Mouse (Mus musculus) lung, adult 2 months (tissue): ENCODE data around the gene Hpn. TPM values are rescaled to one million over a fixed set of nuclear protein-coding genes. Genes with fewer than 3 reads are reported as not detected.

Experiments
- DNase-seq: peaks from one replicate; pipeline ENCODE4 v3.0.0; 2022
- H3K4me1 ChIP-seq: fragments of 200-500 bp; 2 replicates; pipeline ENCODE4 v1.6.1; 2011; ENCODE audit warnings: low read length; ENCODE audit not compliant: control insufficient read depth, insufficient read depth
- H3K4me3 ChIP-seq: fragments of 200-500 bp; replicated peaks from 2 replicates; pipeline ENCODE3; 2011; ENCODE audit warnings: low read depth, mild to moderate bottlenecking, control low read depth, low read length; ENCODE audit errors: extremely low read depth
- CTCF ChIP-seq: fragments of 200-500 bp; IDR thresholded peaks from 2 replicates; pipeline ENCODE4 v1.5.1; 2011; ENCODE audit warnings: mild to moderate bottlenecking, low read length, control low read depth; ENCODE audit not compliant: insufficient read depth
- POLR2A ChIP-seq: fragments of 200-500 bp; IDR thresholded peaks from 2 replicates; pipeline ENCODE4 v1.6.1; 2011; ENCODE audit warnings: low read depth, mild to moderate bottlenecking, control low read depth, low read length, borderline replicate concordance; ENCODE audit errors: extremely low read depth
- WGBS: fragments of 180-500 bp; shearing (Covaris S2); methylation state at CpG from one replicate; pipeline ENCODE4 v1.1.7; 2018; 5-methylcytosine and 5-hydroxymethylcytosine counted together
- polyA plus RNA-seq: library from polyadenylated mRNA; depleted of rRNA; stranded (reverse); fragments of >200 nt; gene quantifications from 2 replicates; pipeline ENCODE4 v1.2.3, GENCODE M21; 2012

Gene Hpn
- polyA plus RNA-seq, 1 experiment = 30.1 TPM

DNA sequence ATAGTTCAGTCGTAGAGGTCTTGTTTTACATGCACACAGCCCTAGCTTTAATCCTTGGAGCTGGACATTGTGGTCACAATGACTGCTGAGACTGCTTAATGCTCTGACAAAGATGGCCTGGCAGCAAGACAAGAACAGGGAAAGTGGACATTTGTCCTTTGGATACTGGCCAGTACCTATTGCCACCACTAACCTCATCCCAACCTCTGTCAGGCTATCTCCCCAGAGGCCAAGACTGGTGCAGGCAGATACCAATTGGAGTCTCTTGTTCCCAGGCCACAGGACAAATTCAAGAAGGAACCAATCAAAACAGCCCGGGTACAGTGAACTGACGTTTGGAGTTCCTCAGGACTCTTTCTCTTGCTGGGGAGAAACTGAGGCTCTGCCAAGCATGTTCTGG, 26.9 kb downstream of the Hpn start:
- 58% methylated on average over 3 of the region's 3 CpGs for WGBS
- no peak for DNase-seq
- H3K4me1 ChIP-seq = peaks cover 2% of the 10 kb centered on the region; the same call in 1 of the 2 replicates
- no peak overlapping the region for H3K4me3 ChIP-seq
- TF ChIP-seq POLR2A = no peak
- TF ChIP-seq CTCF = no peak

DNA sequence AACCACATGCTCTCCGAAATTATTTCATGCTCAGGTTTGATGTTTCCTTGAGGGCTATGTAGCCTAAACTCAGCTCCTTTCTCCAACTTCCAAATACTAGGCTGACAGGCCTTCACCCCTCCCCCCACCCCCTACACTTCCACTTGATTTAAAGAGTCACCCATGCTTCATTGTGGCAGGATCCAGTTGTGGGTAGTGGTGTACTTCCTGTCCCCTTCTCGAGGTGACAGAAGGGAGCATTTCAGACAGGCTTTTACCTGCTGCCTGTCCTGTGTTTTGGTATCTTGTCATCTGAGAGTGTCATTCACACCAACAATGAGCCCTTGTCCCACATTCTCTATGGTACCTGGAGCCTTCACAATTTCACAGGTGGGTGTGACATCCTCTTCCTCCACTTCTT, 27.8 kb downstream of the Hpn start:
- TF ChIP-seq POLR2A (no peak), CTCF (no peak)
- peaks cover 2% of the 10 kb centered on the region; the same call in 1 of the 2 replicates for H3K4me1 ChIP-seq
- H3K4me3 ChIP-seq = no peak overlapping the region
- WGBS = 33% methylated on average over 2 of the region's 2 CpGs
- DNase-seq = no peak

DNA sequence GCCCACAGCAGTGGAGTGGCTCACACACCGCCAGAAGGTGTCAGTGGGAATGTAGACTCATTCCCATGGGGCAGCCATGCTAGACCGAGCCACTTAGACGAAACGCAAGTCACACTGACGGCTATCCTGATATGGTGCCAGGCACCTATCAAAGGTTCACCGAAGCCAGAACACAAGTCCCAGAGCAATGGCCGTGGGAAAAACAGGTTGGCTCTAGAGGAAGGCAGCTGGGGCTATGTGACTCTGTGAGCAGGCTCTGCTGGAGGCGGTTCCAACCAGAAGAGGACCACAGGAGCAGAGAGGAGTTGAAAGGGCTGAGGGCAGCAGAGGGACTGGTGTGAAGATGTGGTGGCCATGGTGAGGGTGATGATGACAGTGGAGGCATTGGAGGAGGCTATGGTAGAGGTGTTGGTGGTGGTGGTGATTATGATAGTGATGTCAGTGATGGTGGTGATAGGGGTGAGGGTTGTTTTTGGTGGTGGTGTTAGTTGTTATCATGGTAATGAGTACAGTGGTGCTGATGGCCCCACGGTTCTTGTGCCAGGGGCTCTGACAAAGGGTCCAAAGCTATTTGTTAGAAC, 28.8 kb downstream of the Hpn start:
- WGBS = 86% methylated on average over 9 of the region's 9 CpGs
- no peak for DNase-seq
- TF ChIP-seq CTCF (no peak), POLR2A (no peak)

GRCm38 (mm10) chr7:31085171-31085570, 29.9 kb downstream of the Hpn start:
- 16% methylated on average over 3 of the region's 3 CpGs for WGBS
- DNase-seq = peak; percentile 24
- Histone ChIP-seq H3K4me3 (no peak overlapping the region), H3K4me1 (peaks cover 2% of the 10 kb centered on the region; the same call in 1 of the 2 replicates)
- TF ChIP-seq POLR2A (no peak), CTCF (no peak)

More for the DNA sequence above, 28.8 kb downstream of the Hpn start:
- Histone ChIP-seq H3K4me1 (peaks cover 2% of the 10 kb centered on the region; the same call in 1 of the 2 replicates), H3K4me3 (no peak overlapping the region)

GRCm38 (mm10) chr7:31084140-31084539, 30.9 kb downstream of the Hpn start:
- peaks cover 2% of the 10 kb centered on the region; the same call in 1 of the 2 replicates for H3K4me1 ChIP-seq
- TF ChIP-seq CTCF = no peak
- TF ChIP-seq POLR2A = no peak
- no peak for DNase-seq
- H3K4me3 ChIP-seq = no peak overlapping the region
- 58% methylated on average over 9 of the region's 9 CpGs for WGBS

DNA sequence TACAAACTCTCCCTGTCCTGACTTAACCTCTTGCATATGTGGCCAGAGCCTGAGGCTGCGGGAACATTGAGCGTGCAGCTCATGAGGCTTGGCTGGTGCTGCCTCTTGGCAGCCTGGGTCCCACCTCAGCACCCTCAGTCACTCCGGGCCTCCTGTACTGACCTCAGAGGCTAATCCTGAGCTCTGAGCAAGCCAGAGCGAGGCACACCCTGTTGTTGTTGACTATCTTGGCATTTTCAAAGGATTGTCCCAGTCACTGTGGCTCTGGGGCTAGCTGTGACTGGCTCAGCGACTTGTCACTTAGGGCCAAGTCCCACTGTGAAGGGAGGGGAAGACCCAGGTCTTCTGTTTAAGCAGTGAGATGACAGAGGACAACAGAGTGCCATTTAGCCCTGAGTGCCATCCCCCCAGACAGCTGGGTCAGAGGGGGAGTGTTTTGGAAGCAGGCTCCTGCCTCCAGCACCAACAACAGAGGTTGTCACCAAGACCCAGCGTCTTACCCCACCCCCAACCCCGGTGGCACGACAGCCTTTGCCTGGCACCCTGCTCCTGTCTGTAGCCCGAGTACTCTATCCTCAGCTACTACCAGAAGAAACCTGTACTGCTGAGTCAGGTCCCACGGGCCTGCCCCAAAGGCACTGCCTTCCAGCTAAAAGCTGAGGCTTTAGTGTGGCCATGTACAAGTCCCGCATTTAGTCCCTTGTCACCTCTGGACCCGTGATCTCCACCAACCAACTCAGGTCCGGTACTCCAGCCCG, 32.1 kb downstream of the Hpn start:
- TF ChIP-seq CTCF (no peak), POLR2A (no peak)
- WGBS = 67% methylated on average over 14 of the region's 14 CpGs
- H3K4me1 ChIP-seq = peaks cover 2% of the 10 kb centered on the region; the same call in 1 of the 2 replicates
- no peak for DNase-seq
- H3K4me3 ChIP-seq = no peak overlapping the region

GRCm38 (mm10) chr7:31082106-31082505, 33.0 kb downstream of the Hpn start:
- no peak overlapping the region for H3K4me3 ChIP-seq
- TF ChIP-seq CTCF (no peak), POLR2A (no peak)
- DNase-seq = no peak
- peaks cover 2% of the 10 kb centered on the region; the same call in 1 of the 2 replicates for H3K4me1 ChIP-seq

- no peak overlapping the region for H3K4me3 ChIP-seq
- no peak for DNase-seq
- WGBS = 35% methylated on average over 1 of the region's 1 CpGs
- TF ChIP-seq POLR2A (no peak), CTCF (no peak)
- H3K4me1 ChIP-seq = peaks cover 2% of the 10 kb centered on the region; the same call in 1 of the 2 replicates
Measured at GRCm38 (mm10) chr7:31081106-31081505, 34.0 kb downstream of the Hpn start.

GRCm38 (mm10) chr7:31080611-31081010, 34.5 kb downstream of the Hpn start:
- no peak for DNase-seq
- no peak for TF ChIP-seq CTCF
- no peak for TF ChIP-seq POLR2A
- WGBS = 71% methylated on average over 3 of the region's 3 CpGs
- Histone ChIP-seq H3K4me3 (no peak overlapping the region), H3K4me1 (peaks cover 2% of the 10 kb centered on the region; the same call in 1 of the 2 replicates)

GRCm38 (mm10) chr7:31079670-31080069, 35.4 kb downstream of the Hpn start:
- TF ChIP-seq POLR2A (no peak), CTCF (no peak)
- WGBS = 84% methylated on average over 8 of the region's 8 CpGs
- H3K4me3 ChIP-seq = no peak overlapping the region
- no peak for DNase-seq
- H3K4me1 ChIP-seq = no peaks in the 10 kb centered on the region
